ENCODE assay signal across 7 mouse cellular contexts in genomic region chr6:100011520-100012062, GRCm38 (mm10).
DNase-seq lines count a peak whose midpoint lies in the region; ATAC-seq lines count a peak whose summit lies in the region.

No protein-coding gene starts in this region.

- no peak overlapping the region for H3K27ac ChIP-seq in embryonic facial prominence, embryonic 15.5 days (replicated peaks)
- H3K27ac ChIP-seq in liver, embryonic 13.5 days, result no peak overlapping the region
- 0 out of 2 replicates have a peak overlapping the region, but pooled peaks have one; percentile 5 for H3K27ac ChIP-seq in neural tube, embryonic 12.5 days

- H3K9ac ChIP-seq in embryonic facial prominence, embryonic 15.5 days, result no peak overlapping the region
- no peak overlapping the region for H3K9ac ChIP-seq in liver, embryonic 13.5 days
- H3K9ac ChIP-seq in neural tube, embryonic 12.5 days, result no peak overlapping the region

- no peaks in the 10 kb centered on the region for H3K9me3 ChIP-seq in embryonic facial prominence, embryonic 15.5 days (replicated peaks)
- H3K9me3 ChIP-seq in liver, embryonic 13.5 days (replicated peaks), result no peaks in the 10 kb centered on the region
- H3K9me3 ChIP-seq in neural tube, embryonic 12.5 days, result no peaks in the 10 kb centered on the region

- WGBS in embryonic facial prominence, embryonic 15.5 days, result 42% methylated on average over 17 of the region's 17 CpGs
- WGBS in liver, embryonic 13.5 days (ENCODE audit: insufficient replicate concordance), result 6% methylated on average over 17 of the region's 17 CpGs
- 8% methylated on average over 17 of the region's 17 CpGs for WGBS in neural tube, embryonic 12.5 days

- intact Hi-C loops in heart, postnatal 14 days (cut with DNase I), result loop anchor here (5.0 kb wide), 1 partner anchor 116 kb away; no protein-coding TSS in a partner anchor

- H3K4me3 ChIP-seq in embryonic facial prominence, embryonic 15.5 days (replicated peaks), result no peak overlapping the region
- H3K4me3 ChIP-seq in liver, embryonic 13.5 days (replicated peaks), result no peak overlapping the region
- H3K4me3 ChIP-seq in neural tube, embryonic 12.5 days, result no peak overlapping the region

- peaks cover 20% of the 10 kb centered on the region for H3K4me1 ChIP-seq in embryonic facial prominence, embryonic 15.5 days
- H3K4me1 ChIP-seq in liver, embryonic 13.5 days (replicated peaks), result no peaks in the 10 kb centered on the region
- H3K4me1 ChIP-seq in neural tube, embryonic 12.5 days, result peaks cover 27% of the 10 kb centered on the region

- H3K36me3 ChIP-seq in embryonic facial prominence, embryonic 15.5 days, result no peaks in the 10 kb centered on the region
- no peaks in the 10 kb centered on the region for H3K36me3 ChIP-seq in liver, embryonic 13.5 days
- H3K36me3 ChIP-seq in neural tube, embryonic 12.5 days, result no peaks in the 10 kb centered on the region

- ATAC-seq in embryonic facial prominence, embryonic 15.5 days (ENCODE audit: insufficient number of reproducible peaks, low FRiP score, low TSS enrichment, low read depth), result no peak
- peak; percentile 47; the same call in 1 of the 2 replicates for ATAC-seq in liver, embryonic 13.5 days (ENCODE audit: low read depth)
- peak; percentile 73 for ATAC-seq in neural tube, embryonic 12.5 days (ENCODE audit: low FRiP score, low read depth)

- no peaks in the 10 kb centered on the region for H3K27me3 ChIP-seq in embryonic facial prominence, embryonic 15.5 days
- peaks cover 44% of the 10 kb centered on the region for H3K27me3 ChIP-seq in liver, embryonic 13.5 days
- H3K27me3 ChIP-seq in neural tube, embryonic 12.5 days (replicated peaks), result peaks cover 16% of the 10 kb centered on the region

- DNase-seq in adrenal gland, postnatal 36 days, result peak; percentile 27 to 47
- DNase-seq in heart, postnatal 14 days, result peak; percentile 69 to 76
- DNase-seq in kidney, postnatal 14 days, result peak; percentile 85
- peak; percentile 2 for DNase-seq in liver, embryonic 13.5 days
- DNase-seq in testis, postnatal 14 days (ENCODE audit: low spot score), result no peak

- H3K4me2 ChIP-seq in embryonic facial prominence, embryonic 15.5 days (replicated peaks), result 0 out of 2 replicates have a peak overlapping the region, but pooled peaks have one; percentile 17
- H3K4me2 ChIP-seq in liver, embryonic 13.5 days, result no peak overlapping the region
- H3K4me2 ChIP-seq in neural tube, embryonic 12.5 days (replicated peaks), result peak overlapping the region; percentile 37
